Mouse (Mus musculus): ENCODE measurements around the gene 4632433K11Rik. TPM values are rescaled to one million over a fixed set of nuclear protein-coding genes. Genes with fewer than 3 reads are reported as not detected.

Gene 4632433K11Rik
- total and polyA plus RNA-seq, 3 experiments = not detected

- TF ChIP-seq CHD1 (IDR thresholded peaks at IDR 0.05; ENCODE audit: low read depth, low read length) (no peak), EP300 (IDR thresholded peaks at IDR 0.05; ENCODE audit: low read depth in 1 of 2, low read length in 2 of 2) (no peak)
Observed at GRCm38 (mm10) chr7:5038109-5038732, 4.3 kb downstream of the 4632433K11Rik start, which contains the start of gene Zfp784 (continued).

- H3K9ac ChIP-seq (ENCODE audit: control insufficient read depth, low read depth, low read length, poor library complexity, severe bottlenecking) = peak overlapping the region; percentile 91
- no peaks in the 10 kb centered on the region for H3K9me3 ChIP-seq (replicated peaks; ENCODE audit: insufficient read depth, low read length)
- no peaks in the 10 kb centered on the region; a peak in 2 of 4 replicates for H3K36me3 ChIP-seq (ENCODE audit: control insufficient read depth in 1 of 2, insufficient read depth in 2 of 2, low read length in 2 of 2)
- H3K27me3 ChIP-seq (ENCODE audit: control insufficient read depth in 1 of 2, insufficient read depth in 2 of 2, low read length in 2 of 2) = no peaks in the 10 kb centered on the region
- H3K27ac ChIP-seq (ENCODE audit: control insufficient read depth, low read depth, low read length) = peak overlapping the region; percentile 91
- H3K4me1 ChIP-seq (ENCODE audit: control insufficient read depth in 1 of 2, insufficient read depth in 2 of 2, low read length in 2 of 2) = peaks cover 0 to 5% of the 10 kb centered on the region in 2 experiments; a peak in 2 of 4 replicates
- DNase-seq (ENCODE audit: low read depth, low spot score) = peak; percentile 57
- H3K79me2 ChIP-seq (ENCODE audit: control insufficient read depth, insufficient read depth, low read length, poor library complexity) = no peaks in the 10 kb centered on the region; the same call in 1 of the 2 replicates
- peak overlapping the region; percentile 93 for H3K4me3 ChIP-seq (ENCODE audit: control insufficient read depth in 1 of 2, insufficient read depth in 1 of 2, low read depth in 2 of 2, low read length in 2 of 2)
- TF ChIP-seq MXI1 (IDR thresholded peaks at IDR 0.05; ENCODE audit: low read depth, low read length) (0 out of 2 replicates have a peak, but pooled peaks have one; percentile 7), MAZ (IDR thresholded peaks at IDR 0.05; ENCODE audit: low read depth, low read length) (0 out of 2 replicates have a peak, but pooled peaks have one; percentile 9), NRF1 (IDR thresholded peaks at IDR 0.05; ENCODE audit: insufficient read depth, low read depth, low read length, poor library complexity, severe bottlenecking) (no peak), SIN3A (IDR thresholded peaks at IDR 0.05; ENCODE audit: low read length) (0 out of 2 replicates have a peak, but pooled peaks have one; percentile 37)
Observed at GRCm38 (mm10) chr7:5038940-5039339, 5.0 kb downstream of the 4632433K11Rik start.

DNA sequence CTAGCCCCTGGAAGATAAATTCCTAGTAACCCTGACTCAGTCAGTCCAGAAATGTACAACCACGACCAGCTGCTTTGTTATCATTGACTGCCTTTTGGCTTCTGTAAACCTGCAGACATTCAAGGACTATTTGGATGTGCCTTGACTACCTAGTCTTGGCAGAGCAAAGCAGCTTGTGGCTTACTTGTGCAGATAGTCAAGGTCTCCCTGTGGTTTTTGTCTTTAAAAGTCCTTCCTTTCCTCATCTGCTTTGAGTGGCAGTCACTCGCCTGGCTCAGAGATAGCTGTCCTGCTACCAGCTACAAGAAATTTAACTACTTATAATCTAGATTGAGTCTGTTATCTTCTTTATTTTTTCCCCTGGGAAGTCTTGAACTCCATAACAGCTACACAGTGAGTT, 11.1 kb downstream of the 4632433K11Rik start:
- Histone ChIP-seq H3K9me3 (replicated peaks; ENCODE audit: insufficient read depth, low read length) (no peaks in the 10 kb centered on the region), H3K36me3 (ENCODE audit: control insufficient read depth in 1 of 2, insufficient read depth in 2 of 2, low read length in 2 of 2) (no peaks in the 10 kb centered on the region), H3K79me2 (ENCODE audit: control insufficient read depth, insufficient read depth, low read length, poor library complexity) (no peaks in the 10 kb centered on the region), H3K27ac (ENCODE audit: control insufficient read depth, low read depth, low read length) (no peak overlapping the region), H3K4me3 (ENCODE audit: control insufficient read depth in 1 of 2, insufficient read depth in 1 of 2, low read depth in 2 of 2, low read length in 2 of 2) (no peak overlapping the region), H3K9ac (ENCODE audit: control insufficient read depth, low read depth, low read length, poor library complexity, severe bottlenecking) (no peak overlapping the region), H3K27me3 (ENCODE audit: control insufficient read depth in 1 of 2, insufficient read depth in 2 of 2, low read length in 2 of 2) (no peaks in the 10 kb centered on the region), H3K4me1 (ENCODE audit: control insufficient read depth in 1 of 2, insufficient read depth in 2 of 2, low read length in 2 of 2) (no peaks in the 10 kb centered on the region)
- DNase-seq (ENCODE audit: low read depth, low spot score) = peak; percentile 58
- TF ChIP-seq MAX (IDR thresholded peaks at IDR 0.05; ENCODE audit: low read length) (no peak), TCF12 (IDR thresholded peaks at IDR 0.05; ENCODE audit: low read depth, low read length) (peak; percentile 39; the same call in 1 of the 2 replicates), TAL1 (IDR thresholded peaks at IDR 0.05; ENCODE audit: low read length) (no peak), RCOR1 (IDR thresholded peaks at IDR 0.05; ENCODE audit: low read depth, low read length) (no peak), ETS1 (IDR thresholded peaks at IDR 0.05; ENCODE audit: low read depth, low read length) (peak; percentile 44; the same call in 1 of the 2 replicates), CHD2 (IDR thresholded peaks at IDR 0.05; ENCODE audit: low read length) (no peak), EP300 (IDR thresholded peaks at IDR 0.05; ENCODE audit: low read depth in 1 of 2, low read length in 2 of 2) (peak in 1 of 2 experiments; percentile 17; a peak in 1 of 4 replicates), ZC3H11A (IDR thresholded peaks at IDR 0.05; ENCODE audit: low read depth, low read length) (no peak), ZMIZ1 (IDR thresholded peaks at IDR 0.05; ENCODE audit: low read depth, low read length) (no peak), CTCF (IDR thresholded peaks at IDR 0.05 in 2 of 3, conservative IDR thresholded peaks at IDR 0.05 in 1 of 3; ENCODE audit: control insufficient read depth in 1 of 3, insufficient read depth in 1 of 3, low read depth in 2 of 3, low read length in 3 of 3, poor library complexity in 1 of 3, severe bottlenecking in 1 of 3) (no peak)
